Mouse (Mus musculus) kidney, adult 2 months (tissue): ENCODE results near the gene Zfp526. TPM values are rescaled to one million over a fixed set of nuclear protein-coding genes. Genes with fewer than 3 reads are reported as not detected.
A peak's percentile ranks its signal among the peaks of the same experiment; 100 is the strongest.

Experiments
- DNase-seq: peaks from one replicate; pipeline ENCODE4 v3.0.0; 2021
- H3K27ac ChIP-seq: fragments of 200-500 bp; 2 replicates; pipeline ENCODE4 v1.5.1; 2012; ENCODE audit warnings: low read depth, low read length, control low read depth, inconsistent platforms; ENCODE audit not compliant: insufficient read depth
- H3K27me3 ChIP-seq: fragments of 200-500 bp; replicated peaks from 2 replicates; pipeline ENCODE4 v1.6.1; 2012; ENCODE audit warnings: mild to moderate bottlenecking, moderate library complexity, low read length, inconsistent platforms; ENCODE audit not compliant: control insufficient read depth, insufficient read depth
- H3K36me3 ChIP-seq: fragments of 200-500 bp; 2 replicates; pipeline ENCODE4 v1.6.1; 2012; ENCODE audit warnings: mild to moderate bottlenecking, moderate library complexity, low read length, inconsistent platforms; ENCODE audit not compliant: control insufficient read depth, insufficient read depth
- H3K4me1 ChIP-seq: fragments of 200-500 bp; 2 replicates; pipeline ENCODE4 v1.6.1; 2011; ENCODE audit warnings: low read length; ENCODE audit not compliant: control insufficient read depth, insufficient read depth
- H3K4me3 ChIP-seq: fragments of 200-500 bp; 2 replicates; pipeline ENCODE4 v1.5.1; 2011; ENCODE audit warnings: mild to moderate bottlenecking, low read depth, low read length, control low read depth; ENCODE audit not compliant: insufficient read depth
- CTCF ChIP-seq: fragments of 200-500 bp; conservative IDR thresholded peaks from 2 replicates; pipeline ENCODE4 v1.5.1; 2011; ENCODE audit warnings: low read depth, mild to moderate bottlenecking, control low read depth, low read length, moderate library complexity, mixed read lengths; ENCODE audit not compliant: insufficient read depth, insufficient read length
- POLR2A ChIP-seq: fragments of 200-500 bp; IDR thresholded peaks from one replicate; pipeline ENCODE4 v1.6.1; 2011; ENCODE audit warnings: low read depth, low read length, control low read depth
- WGBS: fragments of 180-500 bp; shearing (Covaris S2); methylation state at CpG from one replicate; pipeline ENCODE4 v1.1.7; 2018; 5-methylcytosine and 5-hydroxymethylcytosine counted together
- polyA plus RNA-seq: library from polyadenylated mRNA; depleted of rRNA; stranded (reverse); fragments of >200 nt; gene quantifications from 2 replicates; pipeline ENCODE4 v1.2.3, GENCODE M21; 2012

Zfp526 gene
- polyA plus RNA-seq, 1 experiment = 8.9 TPM

DNA sequence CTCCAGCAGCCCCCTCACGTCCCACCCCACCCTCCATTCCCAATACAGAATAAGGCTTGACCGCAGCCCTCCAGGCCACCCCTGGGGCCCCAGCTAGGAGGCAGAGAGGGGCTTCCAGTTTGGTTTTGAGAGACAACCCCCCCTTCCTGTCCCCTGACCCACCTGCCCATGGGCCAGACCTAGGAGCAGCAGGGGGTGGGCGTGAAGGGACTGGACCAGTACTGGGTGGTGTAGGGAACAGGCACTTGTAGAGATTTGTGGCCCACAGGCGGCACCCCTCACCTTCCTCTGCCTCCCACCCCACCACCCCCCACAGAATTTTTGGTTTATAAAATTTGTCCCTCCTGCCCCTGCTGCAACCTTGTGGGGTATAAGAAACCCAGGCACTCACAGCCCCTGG lies 22.1 kb downstream of the Zfp526 start:
- Histone ChIP-seq H3K27ac (no peak overlapping the region), H3K4me1 (peaks cover 17% of the 10 kb centered on the region), H3K27me3 (no peaks in the 10 kb centered on the region), H3K4me3 (no peak overlapping the region), H3K36me3 (peaks cover 2% of the 10 kb centered on the region; the same call in 1 of the 2 replicates)
- TF ChIP-seq POLR2A (no peak), CTCF (no peak)
- DNase-seq = no peak
- 81% methylated on average over 4 of the region's 4 CpGs for WGBS

DNA sequence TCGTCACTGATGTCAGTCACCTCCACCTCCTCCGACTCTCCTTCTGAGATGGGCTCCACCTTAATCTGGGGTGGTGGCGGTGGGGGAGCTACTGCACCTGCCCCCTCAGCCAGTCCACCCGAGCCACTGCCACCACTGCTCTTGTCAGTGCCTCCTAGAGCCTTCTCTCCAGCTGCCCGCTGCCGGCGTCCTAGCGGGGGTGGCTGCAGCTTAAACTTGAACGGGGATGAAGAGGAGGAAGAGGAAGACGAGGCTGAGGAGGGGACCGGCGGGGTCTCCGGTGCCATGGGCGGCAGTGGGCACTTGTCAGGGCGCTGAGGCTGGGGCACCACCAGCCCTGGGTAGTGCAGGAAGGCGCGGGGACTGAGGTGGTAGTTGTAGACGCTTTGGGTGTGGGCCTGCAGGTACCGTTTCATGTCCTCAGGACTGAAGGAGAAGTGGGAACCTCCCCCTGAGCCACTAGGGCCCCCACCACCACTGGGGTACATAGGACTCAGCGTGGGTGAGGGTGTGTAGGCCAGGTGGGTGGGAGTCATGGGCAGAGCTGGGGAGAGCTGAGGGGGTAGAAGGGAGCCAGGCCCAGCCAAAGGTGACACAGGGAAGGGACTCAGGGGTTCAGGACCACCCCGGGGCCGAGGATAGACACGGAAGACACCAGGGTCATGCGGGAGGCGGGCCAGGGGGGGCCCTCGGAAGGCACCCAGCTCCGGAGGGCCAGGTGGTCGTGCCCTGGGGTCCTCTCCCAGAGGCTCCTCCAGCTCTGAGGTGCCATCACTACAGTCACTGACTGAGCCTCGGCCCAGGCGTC lies 23.5 kb downstream of the Zfp526 start:
- Histone ChIP-seq H3K27me3 (no peaks in the 10 kb centered on the region), H3K27ac (no peak overlapping the region), H3K36me3 (peaks cover 2% of the 10 kb centered on the region; the same call in 1 of the 2 replicates), H3K4me3 (no peak overlapping the region), H3K4me1 (peaks cover 19% of the 10 kb centered on the region)
- TF ChIP-seq CTCF (no peak), POLR2A (no peak)
- no peak for DNase-seq
- 77% methylated on average over 30 of the region's 30 CpGs for WGBS

DNA sequence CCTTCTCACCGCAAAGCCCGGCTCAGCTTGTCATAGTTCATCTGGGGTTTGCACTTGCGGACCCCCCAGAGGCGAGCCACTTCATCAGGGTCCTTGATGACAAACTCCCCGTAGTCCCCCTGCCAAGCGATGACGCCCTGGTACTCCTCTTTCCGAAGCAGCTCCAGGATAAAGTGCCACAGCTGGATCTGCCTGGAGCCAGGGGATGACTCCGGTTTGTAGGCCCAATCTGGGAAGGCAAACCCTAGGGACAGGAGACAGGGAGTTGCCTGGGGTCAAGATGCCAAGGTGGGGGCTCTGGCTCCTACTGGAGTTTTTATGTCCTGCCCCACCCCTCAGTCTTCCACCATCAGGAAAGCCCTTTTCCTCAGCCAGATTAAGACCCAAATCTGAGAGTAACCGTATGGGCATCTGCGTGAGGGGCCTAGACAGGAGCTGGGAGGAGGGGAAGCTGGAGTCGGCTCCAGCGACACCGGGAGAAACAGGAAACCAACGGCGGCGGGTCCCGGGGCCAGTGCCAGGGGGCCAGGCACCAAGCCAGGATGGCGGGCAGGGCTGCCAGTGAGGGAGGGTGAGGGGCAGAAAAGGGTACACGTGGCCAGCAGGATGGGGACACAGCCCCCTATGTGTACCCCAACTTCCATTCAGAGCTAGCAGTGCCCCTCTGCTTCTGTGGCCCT lies 25.0 kb downstream of the Zfp526 start:
- no peak overlapping the region for H3K4me3 ChIP-seq
- peak overlapping the region; percentile 72 for H3K27ac ChIP-seq
- no peak for TF ChIP-seq CTCF
- no peak for TF ChIP-seq POLR2A
- WGBS = 28% methylated on average over 20 of the region's 20 CpGs
- no peaks in the 10 kb centered on the region for H3K27me3 ChIP-seq
- H3K4me1 ChIP-seq = peaks cover 19% of the 10 kb centered on the region
- DNase-seq = peak; percentile 76
- peaks cover 2% of the 10 kb centered on the region; the same call in 1 of the 2 replicates for H3K36me3 ChIP-seq

DNA sequence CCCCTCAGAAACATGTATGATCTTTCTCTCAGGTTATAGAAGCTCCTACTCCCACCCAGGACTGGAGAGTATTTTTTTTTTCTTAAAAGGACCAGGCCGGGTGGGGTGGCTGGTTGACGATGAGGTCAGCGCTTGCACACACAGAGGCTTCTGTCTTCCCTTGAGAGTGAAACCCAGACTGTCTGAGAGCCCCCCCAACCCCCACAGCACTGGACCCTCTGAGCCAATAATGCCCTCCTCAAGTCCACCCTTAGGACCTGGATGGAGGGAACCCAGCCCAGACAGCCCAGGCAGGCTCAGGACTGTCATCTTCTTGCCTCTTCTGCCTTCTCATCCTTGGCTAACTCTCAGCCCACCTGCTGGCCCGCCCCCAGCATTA lies 25.5 kb downstream of the Zfp526 start:
- Histone ChIP-seq H3K27ac (peak overlapping the region; percentile 72), H3K36me3 (peaks cover 2% of the 10 kb centered on the region; the same call in 1 of the 2 replicates), H3K27me3 (no peaks in the 10 kb centered on the region), H3K4me3 (no peak overlapping the region), H3K4me1 (peaks cover 19% of the 10 kb centered on the region)
- DNase-seq = no peak
- TF ChIP-seq POLR2A = no peak
- 9% methylated on average over 4 of the region's 4 CpGs for WGBS

DNA sequence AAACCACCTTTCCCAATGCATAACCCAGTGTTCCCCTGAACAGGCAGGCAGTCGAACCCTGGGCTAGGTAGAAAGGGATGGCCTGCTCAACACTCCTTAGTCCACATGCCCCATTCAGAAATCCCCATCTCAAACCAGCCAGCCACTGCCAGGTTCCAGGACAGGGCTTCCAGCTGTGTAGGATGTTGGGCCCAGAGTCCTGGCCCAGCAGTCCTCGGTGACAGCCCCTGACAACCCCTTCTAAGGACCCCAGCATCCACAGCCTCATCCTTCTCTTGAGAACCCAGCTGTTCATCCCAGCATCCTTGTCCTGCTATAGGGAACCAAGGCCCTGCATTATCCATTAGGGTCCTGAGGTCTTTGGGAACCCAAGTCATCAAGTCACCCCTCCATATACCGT lies 26.3 kb downstream of the Zfp526 start:
- TF ChIP-seq POLR2A = no peak
- no peak for TF ChIP-seq CTCF
- H3K4me1 ChIP-seq = peaks cover 19% of the 10 kb centered on the region
- no peak overlapping the region for H3K4me3 ChIP-seq
- 8% methylated on average over 3 of the region's 3 CpGs for WGBS
- H3K36me3 ChIP-seq = peaks cover 2% of the 10 kb centered on the region; the same call in 1 of the 2 replicates
- H3K27me3 ChIP-seq = no peaks in the 10 kb centered on the region
- DNase-seq = no peak
- H3K27ac ChIP-seq = peak overlapping the region; percentile 20; the same call in 1 of the 2 replicates

DNA sequence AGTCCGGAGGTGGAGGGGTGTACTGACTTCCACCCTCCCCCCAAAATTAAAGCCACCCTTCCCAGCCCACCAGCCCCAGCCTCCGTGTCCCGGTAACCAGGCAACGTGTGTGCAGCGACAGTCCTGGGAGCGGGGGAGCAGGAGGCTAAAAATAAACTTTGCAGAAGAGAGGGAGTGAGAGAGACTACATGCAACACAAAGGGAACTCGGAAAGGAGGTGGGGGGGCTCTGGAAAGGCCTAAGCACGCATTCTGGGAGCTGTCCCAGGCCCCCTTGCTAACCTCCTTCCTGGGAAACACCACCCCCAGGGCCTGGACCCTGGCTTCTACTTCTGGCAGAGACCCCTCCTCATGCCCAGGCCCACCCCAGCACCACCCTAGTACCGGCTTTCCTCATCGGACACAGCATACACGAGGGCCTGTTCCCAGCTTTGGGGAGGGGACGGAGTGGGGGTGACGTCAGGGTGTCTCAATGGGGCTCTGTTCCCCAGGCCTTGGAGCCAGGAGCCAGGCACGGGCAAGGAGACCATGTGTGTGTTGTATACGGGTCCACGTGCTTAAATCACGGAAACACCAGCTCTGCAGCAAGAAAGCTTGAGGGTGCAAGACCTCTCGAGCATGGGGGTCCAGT lies 26.9 kb downstream of the Zfp526 start:
- H3K36me3 ChIP-seq = peaks cover 2% of the 10 kb centered on the region; the same call in 1 of the 2 replicates
- TF ChIP-seq CTCF (no peak), POLR2A (no peak)
- H3K27me3 ChIP-seq = no peaks in the 10 kb centered on the region
- H3K4me3 ChIP-seq = peak overlapping the region; percentile 100
- H3K27ac ChIP-seq = peak overlapping the region; percentile 89
- DNase-seq = peak; percentile 36
- H3K4me1 ChIP-seq = peaks cover 19% of the 10 kb centered on the region
- WGBS = 2% methylated on average over 18 of the region's 18 CpGs
